Mouse (Mus musculus): ENCODE results near the gene Csnk2a1.
"Not testable (repeated sequence)": the region's sequence is repeated elsewhere in the genome, so short reads cannot be mapped to it uniquely, and the experiment has no call there.

The Csnk2a1 gene

GRCm38 (mm10) chr2:152237926-152238325 lies 11.3 kb downstream of the Csnk2a1 start:
- DNase-seq (ENCODE audit: low spot score in 2 of 2) = no peak

GRCm38 (mm10) chr2:152240580-152240979 lies 13.9 kb downstream of the Csnk2a1 start:
- DNase-seq (ENCODE audit: low spot score in 2 of 2) = no peak

- DNase-seq (ENCODE audit: low spot score in 2 of 2) = no peak
These were observed 20.6 kb downstream of the Csnk2a1 start for GRCm38 (mm10) chr2:152247213-152247612.

GRCm38 (mm10) chr2:152250511-152250910 lies 23.9 kb downstream of the Csnk2a1 start:
- no peak for DNase-seq (ENCODE audit: low spot score in 2 of 2)

GRCm38 (mm10) chr2:152259739-152260138 lies 33.1 kb downstream of the Csnk2a1 start:
- no peak for DNase-seq (ENCODE audit: low spot score in 2 of 2)

GRCm38 (mm10) chr2:152273639-152274038 lies 47.0 kb downstream of the Csnk2a1 start:
- DNase-seq (ENCODE audit: low spot score in 2 of 2) = no peak

GRCm38 (mm10) chr2:152281407-152281806 lies 54.8 kb downstream of the Csnk2a1 start:
- DNase-seq (ENCODE audit: low spot score in 2 of 2) = no peak

- no peak for DNase-seq (ENCODE audit: low spot score in 2 of 2)
These were observed 60.9 kb downstream of the Csnk2a1 start for GRCm38 (mm10) chr2:152287560-152287959.

GRCm38 (mm10) chr2:152288046-152288445 lies 61.4 kb downstream of the Csnk2a1 start:
- DNase-seq (ENCODE audit: low spot score in 2 of 2) = no peak

DNA sequence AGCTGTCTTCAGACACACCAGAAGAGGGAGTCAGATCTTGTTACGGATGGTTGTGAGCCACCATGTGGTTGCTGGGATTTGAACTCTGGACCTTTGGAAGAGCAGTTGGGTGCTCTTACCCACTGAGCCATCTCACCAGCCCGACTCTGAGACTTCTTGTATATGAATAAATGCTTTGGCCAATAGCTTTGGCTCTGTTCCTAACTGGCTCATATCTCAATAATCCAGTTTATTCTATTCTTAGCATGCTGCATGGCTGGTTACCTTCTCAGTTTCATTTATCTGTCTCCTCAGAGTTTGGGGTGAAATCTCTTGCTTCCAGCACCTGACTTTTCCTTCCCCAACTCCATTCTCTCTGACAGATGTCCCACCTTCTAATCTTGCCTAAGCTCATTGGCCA lies 63.0 kb downstream of the Csnk2a1 start:
- not testable (repeated sequence) for DNase-seq (ENCODE audit: low spot score in 2 of 2)

DNA sequence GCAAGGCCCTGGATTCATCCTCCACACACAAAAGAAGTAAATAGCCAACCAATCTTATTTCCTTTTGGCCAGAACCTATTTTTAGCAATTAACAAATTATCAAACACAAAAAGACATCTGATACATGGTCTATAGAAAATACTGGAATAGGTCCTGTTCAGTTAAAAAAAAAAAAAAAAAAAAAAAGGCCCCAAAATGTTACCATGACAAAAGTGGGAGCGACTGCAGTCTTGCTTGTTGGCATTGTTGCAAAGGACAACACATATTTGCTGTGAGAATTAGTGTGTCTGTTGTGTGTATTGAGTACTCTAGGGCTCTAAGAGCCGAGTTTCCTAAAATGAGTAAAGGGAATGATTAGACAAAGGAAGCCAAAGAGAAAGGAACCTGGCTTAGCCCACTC lies 65.8 kb downstream of the Csnk2a1 start:
- DNase-seq (ENCODE audit: low spot score in 2 of 2) = no peak

GRCm38 (mm10) chr2:152293179-152293726 lies 66.6 kb downstream of the Csnk2a1 start:
- DNase-seq (ENCODE audit: low spot score in 2 of 2) = no peak

- DNase-seq (ENCODE audit: low spot score in 2 of 2) = peak; percentile 89 to 92
These were observed 67.3 kb downstream of the Csnk2a1 start, which contains the start of gene Tbc1d20 for GRCm38 (mm10) chr2:152293727-152294475. Tbc1d20 (plus strand) TSS chr2:152293828.

DNA sequence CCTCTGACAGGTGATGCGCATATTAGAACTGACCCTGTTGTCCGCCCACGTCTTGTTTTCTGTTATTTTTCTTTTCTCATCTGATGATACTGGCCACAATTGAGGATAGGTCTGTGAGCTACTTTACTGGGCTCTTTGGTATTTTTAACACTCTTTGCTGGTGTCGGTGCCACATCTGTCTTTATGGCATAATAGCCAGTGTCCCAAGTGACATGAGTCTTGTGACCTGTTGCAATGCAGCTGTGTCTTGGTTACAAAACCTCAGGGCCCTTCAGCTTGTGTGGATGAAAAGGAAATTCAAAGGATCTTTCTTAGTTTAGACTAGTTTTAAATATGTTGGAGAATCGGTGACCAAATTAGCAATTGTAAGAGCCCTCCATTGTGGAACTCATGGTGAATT lies 67.9 kb downstream of the Csnk2a1 start:
- no peak for DNase-seq (ENCODE audit: low spot score in 2 of 2)

GRCm38 (mm10) chr2:152302862-152303261 lies 76.2 kb downstream of the Csnk2a1 start:
- no peak for DNase-seq (ENCODE audit: low spot score in 2 of 2)

DNA sequence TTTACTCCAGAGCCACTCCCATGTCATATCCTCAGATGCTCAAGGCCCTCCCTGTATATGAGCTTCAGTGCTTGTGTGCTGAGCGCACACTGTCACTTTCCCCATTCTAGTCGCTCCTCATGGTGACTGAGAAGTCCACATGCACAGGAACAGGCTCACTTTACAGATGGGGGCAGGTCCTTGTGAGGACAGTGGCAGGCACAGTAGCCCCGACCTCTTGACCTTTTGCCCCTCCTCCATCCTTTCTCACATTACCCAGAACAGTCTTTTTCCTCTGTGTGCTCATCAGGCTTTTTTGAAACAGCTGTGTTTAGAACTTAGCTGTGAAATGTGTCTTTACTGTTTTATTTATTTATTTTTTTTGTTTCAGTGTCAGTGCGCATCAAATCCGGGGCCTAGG lies 77.1 kb downstream of the Csnk2a1 start:
- no peak for DNase-seq (ENCODE audit: low spot score in 2 of 2)

DNA sequence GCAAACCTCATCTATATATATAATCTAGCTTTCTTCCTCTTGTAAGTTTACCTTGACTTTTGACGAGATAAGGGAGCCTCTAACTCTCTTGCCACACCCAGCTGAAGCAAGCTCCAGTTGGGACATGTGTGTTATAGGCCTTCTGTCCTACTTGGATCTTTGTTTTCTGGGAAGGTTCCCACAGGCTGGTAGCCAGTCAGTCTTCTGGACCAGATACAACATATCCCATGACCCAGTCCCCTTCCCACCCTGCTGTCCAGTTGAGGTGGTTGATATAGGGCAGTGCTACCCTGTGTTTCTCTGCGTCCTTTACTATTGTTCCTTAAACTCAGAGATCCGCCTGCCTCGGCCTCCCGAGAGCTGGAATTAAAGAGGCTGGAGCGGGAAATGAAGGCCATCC lies 78.8 kb downstream of the Csnk2a1 start:
- DNase-seq (ENCODE audit: low spot score in 2 of 2) = no peak

DNA sequence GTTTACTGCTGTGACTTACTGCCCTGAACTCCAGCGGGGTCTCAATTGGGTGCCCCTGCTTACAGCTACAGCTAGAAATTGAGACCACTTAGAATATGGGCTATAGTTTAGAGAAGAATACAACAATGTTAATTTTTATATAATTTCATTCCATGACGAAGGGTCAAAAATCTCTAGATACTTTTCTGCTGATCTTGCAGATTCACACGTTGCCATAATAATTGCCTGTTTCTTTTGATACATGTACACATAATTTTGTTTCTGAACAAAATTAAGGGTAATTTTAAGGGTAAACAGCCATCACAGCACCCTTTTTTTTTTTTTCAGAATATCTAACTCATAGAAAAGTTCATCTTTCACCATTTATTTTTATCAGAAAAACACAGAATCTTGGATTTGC lies 80.5 kb downstream of the Csnk2a1 start:
- DNase-seq (ENCODE audit: low spot score in 2 of 2) = no peak

- no peak for DNase-seq (ENCODE audit: low spot score in 2 of 2)
These were observed 86.4 kb downstream of the Csnk2a1 start for GRCm38 (mm10) chr2:152312996-152313395.

GRCm38 (mm10) chr2:152313926-152314325 lies 87.3 kb downstream of the Csnk2a1 start:
- no peak for DNase-seq (ENCODE audit: low spot score in 2 of 2)

- DNase-seq (ENCODE audit: low spot score in 2 of 2) = no peak
These were observed 90.4 kb downstream of the Csnk2a1 start for GRCm38 (mm10) chr2:152317054-152317453.

GRCm38 (mm10) chr2:152321558-152321957 lies 94.9 kb downstream of the Csnk2a1 start:
- no peak for DNase-seq (ENCODE audit: low spot score in 2 of 2)

DNA sequence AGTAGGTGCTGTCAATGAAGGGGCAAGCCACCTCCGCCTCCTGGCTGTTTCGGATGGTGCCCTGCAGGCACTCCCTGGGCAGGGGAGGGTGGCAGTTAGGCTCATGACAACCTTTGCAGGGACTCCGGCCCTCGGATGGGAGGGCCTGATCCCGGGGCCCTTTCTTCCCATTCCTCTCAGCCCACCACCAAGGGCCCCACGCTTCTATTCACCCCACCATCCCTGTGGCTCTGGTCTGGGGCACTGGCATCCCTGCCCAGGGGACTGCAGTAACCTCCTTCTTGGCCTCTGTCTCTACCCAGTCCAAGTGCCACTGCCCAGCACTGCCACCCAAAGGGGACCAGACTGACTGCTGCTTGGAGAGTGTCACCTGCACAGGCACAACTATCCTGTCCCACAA lies 95.6 kb downstream of the Csnk2a1 start:
- no peak for DNase-seq (ENCODE audit: low spot score in 2 of 2)

DNA sequence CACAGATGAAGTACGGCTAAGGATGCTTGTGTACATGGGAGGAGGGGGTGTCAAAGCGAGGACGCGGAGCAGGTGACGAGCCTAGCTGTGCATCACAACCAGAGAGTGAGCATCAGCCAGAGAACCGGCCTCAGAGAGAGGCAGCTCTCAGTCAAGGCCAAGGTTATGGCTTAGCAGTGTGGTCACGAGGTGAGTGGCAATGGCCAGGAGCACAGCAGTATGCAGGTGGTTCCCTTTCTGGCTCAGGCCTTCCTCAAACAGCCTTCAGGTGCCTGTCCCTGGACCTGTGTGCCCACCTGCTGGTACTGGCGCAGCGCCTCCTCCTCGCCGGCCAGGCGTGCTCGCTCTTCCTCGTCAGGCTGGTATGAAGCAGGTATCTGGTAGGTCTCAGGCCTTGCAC lies 97.3 kb downstream of the Csnk2a1 start:
- DNase-seq (ENCODE audit: low spot score in 2 of 2) = no peak
